Mouse (Mus musculus): ENCODE measurements around the gene Efna3.

Gene Efna3

DNA sequence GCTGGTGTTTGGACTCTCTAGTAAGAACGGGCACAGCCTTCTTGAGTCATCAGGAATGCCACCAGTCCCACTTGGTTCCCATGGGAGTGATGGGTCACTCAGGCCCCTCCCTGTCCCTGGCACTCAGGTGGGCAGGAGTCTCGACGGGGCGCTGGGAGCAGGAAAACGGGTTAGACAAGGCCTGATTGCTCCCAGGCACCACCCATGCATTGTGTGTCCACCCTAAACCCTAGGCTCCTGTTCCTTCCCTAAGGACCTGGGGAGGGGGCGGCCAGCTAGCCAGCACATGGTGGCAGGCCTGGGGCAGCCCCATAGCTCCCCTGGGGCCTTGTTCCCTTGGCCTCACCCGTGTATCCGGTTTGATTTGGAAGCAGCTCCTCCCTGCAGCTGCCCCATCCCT, 4.4 kb downstream of the Efna3 start:
- in situ Hi-C loops (cut with MboI; ENCODE audit: low sequenced_read_pairs), result no loop called here

DNA sequence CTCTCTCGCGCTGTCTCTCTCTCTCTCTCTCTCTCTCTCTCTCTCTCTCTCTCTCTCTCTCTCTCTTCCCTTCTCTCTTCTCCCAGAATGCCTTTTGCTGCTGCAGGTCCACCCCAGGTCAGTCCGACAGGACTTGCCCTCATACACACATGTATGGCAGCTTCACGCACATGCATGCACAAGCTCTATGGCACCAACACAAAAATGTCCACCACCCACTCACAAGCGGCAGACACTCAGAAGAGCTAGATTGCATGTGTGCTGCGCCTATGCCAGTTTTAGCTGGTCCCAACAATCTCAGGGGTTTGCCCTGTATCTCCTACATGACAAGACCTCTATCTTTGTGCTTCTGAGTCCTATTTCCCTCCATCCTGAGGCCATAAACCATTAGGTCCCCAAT, 5.5 kb downstream of the Efna3 start:
- in situ Hi-C loops (cut with MboI; ENCODE audit: low sequenced_read_pairs), result no loop called here

DNA sequence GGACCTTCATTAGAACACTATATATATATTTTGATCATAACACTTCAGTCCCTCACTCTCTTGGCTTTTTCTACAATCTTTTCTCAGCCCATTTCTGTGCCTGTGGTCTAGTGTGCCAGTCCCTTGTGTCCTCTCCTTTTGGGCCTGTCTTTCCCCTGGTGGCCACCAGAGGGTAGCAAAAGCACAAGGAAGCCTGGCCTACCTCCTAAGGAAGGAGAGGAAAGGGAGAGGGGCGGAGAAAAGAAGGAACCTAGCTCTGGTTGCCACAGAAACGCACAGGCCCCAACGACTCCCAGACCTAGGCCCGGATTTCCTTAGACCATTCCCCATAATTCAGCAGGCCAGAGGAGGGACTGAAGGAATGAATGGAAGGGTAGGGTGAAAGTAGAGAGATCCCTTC, 5.9 kb downstream of the Efna3 start:
- in situ Hi-C loops (cut with MboI; ENCODE audit: low sequenced_read_pairs), result no loop called here

DNA sequence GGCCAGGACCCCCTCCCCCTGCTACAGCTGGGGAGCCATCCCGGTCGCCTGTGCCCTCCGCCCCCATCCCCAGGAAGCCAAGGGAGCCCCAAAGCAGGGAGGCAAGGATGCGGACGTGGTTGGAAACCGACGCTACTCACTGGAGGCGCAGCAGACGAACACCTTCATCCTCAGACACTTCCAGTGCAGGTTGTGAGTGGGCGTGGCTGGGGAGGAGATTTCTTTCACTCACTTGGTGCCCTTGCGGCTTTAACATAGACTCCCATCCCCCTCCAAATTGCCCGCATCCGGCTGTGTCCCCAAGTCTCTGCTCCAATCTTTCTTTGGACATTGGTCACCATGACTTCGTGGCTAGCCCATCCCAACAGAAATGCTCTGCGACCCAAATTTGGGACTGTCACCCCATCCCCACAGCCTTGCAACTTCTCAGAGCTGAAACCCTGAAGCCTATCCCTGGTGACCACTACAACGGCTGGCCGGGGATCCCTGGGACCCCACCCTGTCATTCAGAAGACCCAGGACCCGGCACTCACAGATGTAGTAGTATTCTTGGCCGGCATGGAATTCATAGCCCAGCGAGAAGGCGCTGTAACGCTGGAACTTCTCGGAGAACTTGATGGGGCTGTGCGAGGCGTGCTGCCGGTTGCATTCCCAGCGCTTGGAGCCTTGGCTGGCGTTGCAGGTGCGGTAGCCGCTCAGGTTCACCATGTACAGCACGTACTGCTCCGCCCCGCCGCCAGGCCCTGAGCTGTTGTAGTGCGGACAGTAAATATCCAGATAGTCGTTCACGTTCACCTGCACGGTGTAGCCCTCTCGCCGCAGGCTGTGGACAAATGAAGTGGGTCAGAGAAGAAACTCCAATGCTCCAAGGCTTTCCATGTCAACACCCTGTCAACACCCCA, 6.6 kb downstream of the Efna3 start:
- in situ Hi-C loops (cut with MboI; ENCODE audit: low sequenced_read_pairs), result no loop called here

DNA sequence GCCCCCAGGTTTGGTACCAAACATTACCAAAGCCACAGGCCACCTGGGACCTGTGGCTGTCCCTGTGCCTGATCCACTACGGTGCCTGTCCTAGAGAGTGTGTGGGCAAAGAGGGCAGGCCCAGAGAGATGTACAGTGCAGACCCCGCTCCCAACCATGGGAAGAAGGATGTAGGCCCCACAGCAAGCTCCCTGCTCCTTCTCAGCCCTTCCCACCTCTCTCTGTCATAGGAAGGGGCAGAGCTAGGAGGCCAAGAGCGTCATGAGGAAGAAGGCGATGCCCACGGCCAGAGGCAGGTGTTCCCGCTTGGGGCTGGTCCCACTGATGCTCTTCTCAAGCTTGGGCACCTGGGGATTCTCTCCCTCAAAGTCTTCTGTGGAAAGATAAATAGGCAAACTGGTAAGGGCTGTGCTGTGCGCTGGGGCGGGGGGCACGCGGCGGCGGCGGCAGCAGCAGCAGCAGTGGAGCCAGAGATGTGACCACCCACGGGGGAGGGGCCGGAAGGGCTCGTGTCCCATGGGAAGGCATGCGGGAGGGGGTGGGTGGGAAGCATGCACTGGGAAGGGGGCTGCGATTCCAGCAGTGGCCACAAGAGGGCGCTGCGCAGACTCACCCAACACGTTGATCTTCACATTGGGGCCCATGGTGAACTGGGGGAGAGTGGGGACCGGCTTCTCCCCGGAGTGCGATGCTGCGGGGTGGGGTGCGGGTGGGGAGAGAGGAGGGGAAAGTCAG, 7.4 kb downstream of the Efna3 start:
- in situ Hi-C loops (cut with MboI; ENCODE audit: low sequenced_read_pairs), result no loop called here

DNA sequence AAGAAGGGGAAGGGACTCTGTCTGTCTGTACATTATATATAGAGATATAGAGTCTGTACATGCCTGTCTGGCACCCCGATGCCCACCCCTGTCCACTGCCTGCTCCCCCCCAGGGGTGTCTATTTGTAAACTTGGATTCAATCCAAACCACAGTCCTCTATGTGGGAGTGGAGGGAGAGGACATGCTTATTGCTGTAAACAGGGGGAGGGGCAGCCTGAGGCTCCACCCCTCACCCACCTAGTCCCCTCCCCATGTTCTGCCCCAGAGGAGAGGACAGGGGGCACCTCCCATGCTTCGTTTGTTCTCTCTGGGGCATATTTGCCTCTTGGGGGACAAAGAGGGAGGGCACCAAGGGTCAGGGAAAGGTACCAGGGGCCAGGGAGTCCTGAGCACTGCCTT, 8.0 kb downstream of the Efna3 start:
- in situ Hi-C loops (cut with MboI; ENCODE audit: low sequenced_read_pairs), result no loop called here

DNA sequence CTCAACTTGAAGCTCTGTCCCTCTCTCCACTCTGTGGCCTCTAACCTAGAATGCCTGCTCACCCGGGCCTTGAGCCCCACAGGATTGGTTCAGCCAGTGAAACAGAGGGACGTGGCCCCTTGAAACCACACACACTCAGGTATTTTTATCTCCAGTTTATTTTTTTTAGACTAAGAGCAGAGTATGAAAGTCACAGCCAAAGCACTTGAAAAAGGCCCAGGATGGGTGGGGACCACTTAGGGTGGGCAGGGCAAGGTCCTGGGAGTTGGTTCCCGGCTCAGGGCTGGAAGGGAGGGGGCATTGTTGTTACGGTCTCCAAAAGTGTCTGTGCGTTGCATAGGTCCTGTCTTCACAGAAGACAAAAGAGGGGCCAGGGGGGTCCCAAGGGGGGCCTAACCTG, 8.4 kb downstream of the Efna3 start:
- in situ Hi-C loops (cut with MboI; ENCODE audit: low sequenced_read_pairs), result no loop called here

DNA sequence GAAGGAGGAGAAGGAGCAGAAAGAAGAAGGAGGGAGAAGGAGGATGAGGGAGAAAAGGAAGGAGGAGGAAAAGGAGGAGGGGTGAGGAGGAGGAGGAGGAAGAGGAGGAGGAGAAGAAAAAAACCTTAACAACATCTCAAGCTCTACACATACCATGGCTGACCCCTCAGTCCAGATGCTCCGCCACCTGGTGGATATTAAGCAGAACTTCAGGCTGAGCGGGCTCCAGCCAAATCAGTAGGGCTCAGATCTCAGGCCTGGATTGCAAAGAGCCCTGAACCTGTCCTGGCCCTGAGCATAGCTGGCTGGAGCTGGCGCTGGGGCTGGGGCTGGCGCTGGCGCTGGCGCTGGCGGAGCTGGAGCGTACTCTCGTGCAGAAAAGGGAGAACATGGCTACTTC, 14.7 kb downstream of the Efna3 start:
- in situ Hi-C loops (cut with MboI; ENCODE audit: low sequenced_read_pairs), result no loop called here

DNA sequence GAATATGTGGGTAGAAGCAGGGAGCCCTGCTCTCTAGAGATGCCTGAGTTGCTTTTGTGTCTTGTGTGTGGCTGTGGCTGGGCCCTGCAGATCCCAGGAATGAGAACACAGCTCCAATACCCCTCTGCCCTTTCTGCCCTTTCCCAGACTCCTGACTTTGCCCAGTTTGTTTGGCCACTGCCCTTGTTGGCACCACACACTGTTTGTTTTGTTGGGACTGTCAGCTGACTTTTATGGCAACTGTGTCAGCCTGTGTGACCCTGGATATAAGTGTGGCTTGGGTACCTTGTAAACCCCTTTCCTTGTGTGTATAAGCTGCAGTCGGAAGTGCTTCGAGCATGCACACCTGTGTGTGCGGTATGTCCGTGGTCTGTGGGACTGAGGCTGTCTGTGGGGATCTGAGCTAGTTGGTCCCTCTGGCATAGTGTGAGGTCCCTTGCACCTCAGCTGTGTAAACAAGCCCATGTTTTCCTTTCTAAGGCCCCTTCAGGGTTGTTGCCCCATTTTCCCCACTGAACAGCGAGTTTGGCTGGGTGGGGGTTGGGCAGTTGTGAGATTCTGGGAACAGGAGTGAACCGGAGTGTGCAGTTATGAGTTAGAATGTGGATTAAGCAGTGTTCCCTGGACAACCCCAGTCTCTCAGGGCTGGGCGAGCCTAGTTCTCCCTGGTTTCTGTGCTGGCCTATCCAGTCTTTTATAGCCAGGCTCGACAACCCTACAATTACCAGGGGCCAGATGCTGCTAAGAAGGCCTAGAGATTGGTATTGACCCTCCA, 17.0 kb downstream of the Efna3 start:
- in situ Hi-C loops (cut with MboI; ENCODE audit: low sequenced_read_pairs), result no loop called here

DNA sequence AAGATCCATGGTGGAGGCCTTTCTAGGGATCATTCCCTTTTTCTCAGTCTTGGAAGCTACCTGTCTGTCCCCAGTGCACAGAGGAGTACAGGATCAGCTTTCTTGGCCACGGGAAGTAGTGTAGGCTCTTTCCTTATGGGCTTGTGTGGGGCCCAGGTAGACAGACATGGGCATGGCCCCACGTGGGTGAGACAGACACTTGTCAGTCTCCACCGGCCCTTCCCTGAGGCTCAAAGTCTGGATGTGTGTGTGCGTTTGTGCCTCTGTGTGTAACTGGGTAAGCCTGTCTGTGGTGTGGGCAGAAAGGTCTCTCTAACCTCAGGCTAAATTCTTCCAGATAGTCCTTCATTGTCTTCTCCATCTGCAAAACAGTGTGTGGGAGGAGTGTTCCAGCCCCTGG, 17.7 kb downstream of the Efna3 start:
- in situ Hi-C loops (cut with MboI; ENCODE audit: low sequenced_read_pairs), result no loop called here

DNA sequence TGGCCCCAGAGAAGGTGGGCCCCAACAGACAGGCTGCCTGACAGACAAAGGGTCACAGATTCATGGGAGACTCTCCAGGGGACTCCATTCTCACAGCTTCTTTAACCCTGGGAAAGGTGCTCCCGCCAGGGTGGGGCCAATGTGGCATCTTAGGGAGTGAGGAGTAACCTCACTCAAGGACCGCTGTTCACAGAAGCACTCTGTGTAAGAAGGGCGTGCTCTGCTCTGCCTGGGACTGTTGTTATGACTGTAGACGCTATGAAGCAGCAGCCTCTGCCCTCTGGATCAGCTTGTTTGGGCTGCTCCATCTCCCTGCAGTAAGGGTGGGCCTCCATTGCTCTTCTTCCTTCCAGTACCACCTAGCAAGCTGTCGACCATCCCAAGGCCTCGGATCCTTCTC, 18.3 kb downstream of the Efna3 start:
- in situ Hi-C loops (cut with MboI; ENCODE audit: low sequenced_read_pairs), result no loop called here

DNA sequence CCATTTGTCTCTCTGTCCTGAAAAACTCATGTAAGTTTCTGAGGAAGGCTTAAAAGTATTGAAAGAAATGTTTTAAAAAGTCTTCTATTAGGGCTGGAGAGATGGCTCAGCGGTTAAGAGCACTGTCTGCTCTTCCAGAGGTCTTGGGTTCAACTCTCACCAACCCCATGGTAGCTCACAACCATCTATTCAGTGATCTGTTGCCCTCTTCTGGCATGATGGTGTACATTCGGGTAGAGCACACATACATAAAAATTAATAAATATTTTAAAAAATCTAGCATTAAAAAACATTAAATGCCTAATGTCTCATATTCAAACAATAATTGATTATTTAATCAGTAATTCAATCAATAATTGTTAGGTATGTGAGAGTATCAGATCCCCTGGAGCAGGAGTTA, 22.3 kb downstream of the Efna3 start:
- in situ Hi-C loops (cut with MboI; ENCODE audit: low sequenced_read_pairs), result no loop called here

DNA sequence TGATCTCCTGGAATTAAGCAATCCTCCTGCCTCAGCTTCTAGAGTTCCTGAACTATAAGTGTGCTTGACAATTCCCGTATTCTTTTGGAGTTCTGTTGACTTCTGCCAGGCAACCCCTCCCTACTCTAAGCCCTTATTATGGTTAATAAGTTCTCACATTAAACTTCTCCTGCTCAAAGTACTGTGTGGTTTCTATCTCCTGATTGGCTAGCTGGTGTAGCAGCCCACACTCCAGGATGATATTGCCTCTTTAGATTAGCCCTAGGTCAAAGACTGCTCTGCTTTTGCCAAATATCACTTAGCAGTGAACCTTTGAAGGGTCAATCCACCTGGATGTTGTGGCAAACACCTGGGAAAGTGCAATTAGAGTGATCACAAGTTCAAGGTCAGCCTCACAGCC, 22.7 kb downstream of the Efna3 start:
- in situ Hi-C loops (cut with MboI; ENCODE audit: low sequenced_read_pairs), result no loop called here

DNA sequence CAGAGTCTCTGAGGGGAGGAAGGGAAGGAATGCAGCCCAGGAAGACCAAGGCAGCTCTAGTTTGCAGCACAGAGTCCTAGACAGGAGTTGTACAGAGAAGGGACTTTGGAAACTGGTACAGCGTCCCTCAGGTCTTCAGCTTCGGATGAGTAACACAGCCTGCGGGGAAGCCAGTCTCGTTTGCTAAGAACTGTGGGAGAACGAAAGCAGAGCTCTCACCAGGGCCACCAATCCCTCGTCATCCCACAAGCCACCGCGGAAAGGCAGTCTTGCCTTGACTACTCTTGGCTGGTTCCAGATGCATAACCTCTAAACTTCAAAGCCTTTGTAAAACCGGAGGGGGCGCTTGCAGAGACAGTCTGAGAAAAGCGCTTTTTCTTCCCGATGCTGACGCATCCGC, 23.3 kb downstream of the Efna3 start:
- in situ Hi-C loops (cut with MboI; ENCODE audit: low sequenced_read_pairs), result no loop called here

DNA sequence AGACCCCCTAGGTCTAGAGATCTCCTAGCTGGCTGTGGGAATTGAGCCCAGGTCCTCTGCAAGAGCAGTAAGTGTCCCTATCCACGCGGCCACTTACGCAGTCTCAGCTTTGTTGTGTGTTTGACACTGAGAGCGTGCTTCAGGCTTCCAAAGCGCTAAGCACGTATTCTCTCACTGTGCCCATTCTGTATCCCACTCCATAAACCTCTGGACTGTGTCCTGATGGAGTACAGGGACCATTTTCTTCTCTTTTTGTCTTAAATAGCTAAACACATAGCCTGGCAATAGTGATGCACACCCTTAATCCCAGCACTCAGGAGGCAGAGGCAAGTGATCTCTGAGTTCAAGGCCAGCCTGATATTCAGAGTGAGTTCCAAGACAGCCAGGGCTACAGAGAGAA, 23.9 kb downstream of the Efna3 start:
- in situ Hi-C loops (cut with MboI; ENCODE audit: low sequenced_read_pairs), result no loop called here

DNA sequence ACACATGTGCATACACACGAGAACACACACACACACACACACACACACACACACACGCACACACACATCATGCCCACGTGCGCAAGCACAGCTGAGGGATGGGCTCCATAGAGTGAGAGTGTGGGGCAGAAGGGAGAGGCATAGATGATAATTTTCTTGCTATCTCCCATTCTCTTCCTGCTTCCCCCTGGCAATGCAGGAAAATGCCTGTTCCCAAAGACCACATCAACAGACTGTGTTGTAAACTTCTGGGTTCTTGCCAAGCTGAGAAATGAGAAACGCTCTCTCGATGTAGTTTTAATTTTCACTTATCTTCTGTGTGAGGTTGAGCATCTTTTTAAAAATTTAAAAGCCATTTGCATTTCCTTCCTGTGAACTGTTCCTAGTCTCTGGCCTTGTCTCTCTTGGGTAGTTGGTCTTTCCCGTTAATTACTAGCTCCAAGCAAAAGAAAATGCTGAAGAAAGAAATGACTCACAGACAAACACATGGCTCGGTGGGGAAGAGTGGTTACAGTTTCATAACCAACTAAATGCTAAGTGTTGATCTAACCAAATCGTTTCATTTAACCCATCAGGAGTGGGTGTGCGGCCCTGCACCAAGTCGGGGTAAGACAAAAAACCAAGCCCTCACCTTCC, 25.9 kb downstream of the Efna3 start:
- in situ Hi-C loops (cut with MboI; ENCODE audit: low sequenced_read_pairs), result no loop called here

DNA sequence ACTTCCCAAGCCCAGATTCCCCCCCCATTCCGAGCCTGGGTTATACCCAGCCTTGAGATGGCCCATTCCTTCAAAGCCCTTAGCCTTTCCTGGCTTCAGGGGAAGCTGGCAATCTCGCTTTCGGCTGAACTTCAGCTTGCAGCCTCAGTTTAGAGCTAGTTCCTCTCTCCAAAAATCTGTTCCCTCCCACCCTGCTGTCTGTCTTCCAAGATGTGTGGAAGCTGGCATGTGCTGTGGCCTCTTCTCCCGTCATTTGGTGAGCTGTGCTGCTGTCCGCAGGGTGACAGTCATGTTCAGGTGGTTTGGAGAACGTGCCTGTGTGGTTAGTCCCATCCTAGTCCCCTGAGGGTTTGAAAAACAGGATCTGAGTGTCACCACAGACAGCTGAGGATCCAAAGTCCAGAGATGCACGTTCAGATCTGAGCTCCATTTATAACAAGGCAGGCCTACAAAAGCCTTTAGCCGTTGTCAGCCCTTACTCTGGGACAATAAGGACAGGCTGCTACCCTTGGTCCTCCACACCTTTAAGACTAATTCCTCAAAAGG, 27.0 kb downstream of the Efna3 start:
- in situ Hi-C loops (cut with MboI; ENCODE audit: low sequenced_read_pairs), result no loop called here

DNA sequence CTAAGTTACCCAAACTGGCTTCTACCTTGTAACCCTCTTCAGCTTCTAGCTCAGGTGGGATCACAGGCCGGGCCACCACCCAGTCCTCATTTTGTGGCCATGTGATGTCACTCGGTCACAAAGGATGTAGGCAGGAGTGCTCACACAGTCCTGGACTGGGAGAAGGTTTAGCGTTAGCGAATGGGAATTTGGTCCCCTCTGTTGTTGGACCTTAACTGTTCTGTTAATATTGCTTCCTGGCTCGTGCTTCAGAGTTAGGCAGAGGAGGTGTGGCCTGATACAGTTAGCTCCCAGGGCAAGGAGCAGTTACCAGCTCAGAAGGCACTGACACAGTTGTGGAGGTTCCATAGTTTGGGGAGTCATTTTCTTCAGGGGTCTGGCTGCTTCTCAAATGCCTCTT, 28.6 kb downstream of the Efna3 start:
- in situ Hi-C loops (cut with MboI; ENCODE audit: low sequenced_read_pairs), result no loop called here

DNA sequence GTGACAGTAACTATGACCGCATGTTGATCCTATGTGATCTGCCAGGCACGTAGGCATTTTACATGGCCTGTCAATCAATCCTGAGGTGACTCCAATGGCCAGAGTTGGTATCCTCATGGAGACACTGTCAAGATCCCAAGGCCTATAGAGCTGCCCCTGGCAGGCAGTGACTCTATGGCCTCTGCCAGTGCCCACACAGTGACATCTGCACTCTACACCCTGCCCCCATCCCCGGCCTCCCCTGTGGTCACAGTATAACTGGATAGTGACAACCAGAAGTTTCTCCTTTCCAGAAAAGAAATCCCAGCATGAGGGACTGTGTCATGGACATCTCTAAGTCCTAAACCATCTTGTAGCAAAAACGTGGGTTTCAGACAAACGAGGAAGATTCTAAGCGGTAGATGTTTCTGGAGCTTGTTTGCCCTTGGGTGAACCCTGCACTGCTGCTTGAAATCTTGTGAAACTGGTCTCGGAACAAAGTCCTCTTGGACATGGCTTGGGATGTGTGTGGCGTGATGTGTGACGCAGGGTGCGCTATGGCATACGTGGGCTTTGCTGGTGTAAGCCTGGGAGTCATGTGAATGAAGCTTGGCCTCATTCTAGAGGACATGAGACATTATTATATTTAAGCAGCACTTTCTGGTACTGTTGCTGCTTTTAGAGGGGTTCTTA, 29.4 kb downstream of the Efna3 start:
- in situ Hi-C loops (cut with MboI; ENCODE audit: low sequenced_read_pairs), result no loop called here

DNA sequence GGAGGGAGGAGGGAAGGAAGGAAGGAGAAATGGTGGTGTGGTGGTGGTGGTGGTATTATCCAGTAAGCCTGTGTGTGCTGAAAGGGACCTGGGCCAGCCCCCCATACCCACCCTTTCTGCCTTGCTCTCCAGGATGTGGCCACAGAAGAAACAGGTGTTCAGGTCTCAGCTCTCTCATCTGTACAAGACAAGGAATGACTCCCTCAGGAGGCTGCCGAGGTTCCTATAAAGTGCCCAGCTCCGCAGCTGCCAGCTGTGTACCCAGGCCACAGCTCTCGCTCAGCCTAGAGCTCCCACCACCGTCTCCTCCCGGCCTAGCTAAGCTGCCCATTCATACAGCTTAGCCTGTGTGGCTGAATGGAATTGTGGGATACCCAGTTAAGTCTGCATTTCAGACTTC, 30.5 kb downstream of the Efna3 start:
- in situ Hi-C loops (cut with MboI; ENCODE audit: low sequenced_read_pairs), result no loop called here

All from CH12F3 (cell line).